Mouse (Mus musculus): ENCODE data around the gene Sypl2. TPM values are rescaled to one million over a fixed set of nuclear protein-coding genes. Genes with fewer than 3 reads are reported as not detected.
"Not testable (repeated sequence)": the region's sequence is repeated elsewhere in the genome, so short reads cannot be mapped to it uniquely, and the experiment has no call there.

Gene Sypl2
- total RNA-seq (2021) (under 1 TPM; 0.20 to 0.97 TPM), polyA plus RNA-seq (2012; rRNA removed) (0.11 and 0.31 TPM in 2 replicates)
- long read RNA-seq, result 0 reads

DNA sequence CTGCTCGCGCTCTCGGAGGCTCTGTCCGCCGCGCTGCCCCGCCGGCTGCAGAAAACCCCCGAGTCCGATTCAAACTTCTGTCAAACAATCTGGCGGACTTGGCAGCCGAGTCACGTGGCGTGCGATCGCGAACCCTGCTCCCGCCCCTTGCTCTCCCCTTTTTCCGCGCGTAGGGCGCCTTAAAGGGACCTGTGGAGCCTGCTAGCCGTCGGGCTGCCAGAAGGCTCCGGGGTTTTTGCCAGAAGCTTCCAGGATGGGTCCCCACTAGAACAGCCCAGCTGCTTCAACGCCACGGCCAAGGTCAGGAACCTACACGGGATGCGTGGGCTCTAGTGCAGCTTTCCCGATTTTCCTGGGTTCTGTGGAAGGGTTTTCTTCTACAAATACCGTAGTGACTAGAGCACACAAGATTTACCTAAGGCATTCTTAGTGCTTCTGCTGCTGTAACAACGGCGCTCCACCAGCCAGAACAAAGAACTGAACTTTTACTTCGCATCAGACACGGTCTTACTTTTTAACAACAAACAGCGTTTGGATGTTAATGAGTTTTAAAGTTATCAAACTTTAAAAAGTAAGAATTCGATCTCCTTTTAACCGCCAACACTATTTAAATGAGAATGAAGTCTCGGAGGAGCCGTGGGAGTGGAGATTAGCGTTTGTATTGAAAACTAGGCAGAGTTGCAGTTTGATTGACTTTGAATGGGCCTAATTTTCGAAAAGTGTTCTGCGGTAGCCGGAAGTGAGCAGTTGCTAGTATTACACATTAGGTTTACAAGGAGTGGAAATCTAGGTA is at the start of gene Sypl2:
Sypl2 (minus strand) TSS at position 91 of the 793 bp plus-strand sequence.
- DNase-seq, result peak; percentile 71

DNA sequence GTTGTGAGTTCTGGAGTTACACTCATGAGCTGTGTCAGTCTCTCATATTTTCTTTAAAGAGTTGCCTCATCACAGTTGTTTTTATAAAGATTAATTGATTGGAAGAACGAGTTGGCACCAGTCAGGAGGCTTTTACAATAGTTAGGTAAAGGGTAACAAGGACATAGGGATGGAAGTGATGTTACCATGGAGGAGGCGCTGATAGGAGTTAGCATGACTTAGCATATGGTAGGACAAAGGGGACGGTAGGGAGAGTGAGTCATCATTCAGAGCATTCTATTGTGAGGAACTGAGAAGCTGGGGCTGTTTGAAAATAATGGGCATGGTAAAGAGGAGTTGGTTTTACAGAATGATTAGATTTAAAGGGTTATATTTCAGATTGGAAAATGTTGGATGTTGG is 32.9 kb upstream of the Sypl2 start:
- no peak for DNase-seq

DNA sequence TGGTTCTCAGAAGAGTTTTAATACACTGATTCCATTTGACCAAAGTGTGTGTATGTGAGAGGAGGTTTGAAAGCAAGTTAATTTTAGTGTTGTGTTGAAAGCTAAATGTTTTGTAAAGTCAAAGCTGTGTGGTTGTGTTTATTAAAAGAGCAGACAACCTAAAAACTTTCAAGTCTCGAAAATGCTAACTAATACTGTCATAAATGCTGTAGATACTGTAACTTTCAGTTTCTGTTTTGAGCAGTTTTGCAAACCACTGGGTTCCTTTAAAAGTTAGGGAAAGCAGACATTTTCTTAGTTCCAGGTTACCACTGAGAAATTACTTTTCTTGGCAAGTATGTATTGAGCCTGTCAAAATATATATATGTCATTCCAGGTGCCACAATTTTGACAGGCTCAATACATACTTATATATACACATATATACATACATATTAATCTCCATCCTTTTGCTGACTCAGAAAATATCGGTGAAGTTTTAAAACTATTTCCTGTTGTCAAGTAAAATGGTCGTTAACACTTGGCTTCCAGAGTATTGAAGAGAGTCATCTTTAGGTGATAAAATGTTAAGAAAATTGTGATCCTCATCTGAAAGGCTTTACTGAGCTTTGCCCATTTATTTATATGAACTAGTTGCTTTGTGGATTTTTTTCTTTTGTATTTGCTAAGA is 31.5 kb upstream of the Sypl2 start:
- DNase-seq, result no peak

DNA sequence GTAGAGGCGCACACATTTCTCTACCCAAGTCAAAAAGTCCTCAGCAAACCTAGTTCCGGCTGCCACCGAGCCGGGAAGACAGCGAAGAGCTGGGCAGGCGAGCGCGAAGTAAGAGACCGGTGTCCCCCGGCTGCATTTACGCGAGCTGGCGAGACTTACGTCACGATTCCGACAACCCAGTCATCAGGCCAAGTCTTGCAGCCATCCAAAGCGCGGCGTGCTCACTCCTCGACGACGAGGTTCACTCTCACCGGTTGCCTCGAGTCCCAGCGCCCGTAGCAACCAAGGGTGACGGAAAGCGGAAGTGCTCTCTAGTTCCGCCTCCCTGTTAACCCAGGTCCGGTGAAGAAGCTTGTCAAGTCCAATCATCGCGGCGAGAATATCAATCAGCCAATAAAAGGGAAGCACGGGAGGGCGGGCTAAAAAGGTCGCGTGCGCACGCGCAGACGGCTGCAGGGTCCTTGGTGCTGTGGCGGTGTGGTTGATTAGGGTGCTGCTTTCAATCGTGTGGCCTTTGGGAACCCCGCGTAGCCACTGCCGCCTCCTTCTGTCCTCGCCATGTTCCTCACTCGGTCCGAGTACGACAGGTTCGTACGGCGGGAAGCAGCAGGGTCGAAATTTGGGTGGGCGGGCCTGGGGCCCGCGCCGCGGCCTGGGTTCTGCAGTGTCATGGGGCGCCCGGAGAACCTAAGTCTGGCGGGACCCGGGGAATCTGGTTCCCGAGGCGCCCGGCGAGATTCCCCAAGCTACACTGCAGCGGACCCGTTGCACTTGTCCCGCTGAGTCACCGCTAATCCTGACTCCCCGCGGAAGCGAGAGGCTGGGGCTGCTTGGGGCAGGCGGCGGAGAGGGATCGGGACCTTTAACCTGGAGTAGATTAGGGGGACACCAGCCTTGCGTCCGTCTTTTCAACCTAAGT is 30.5 kb upstream of the Sypl2 start, which contains the start of gene Psma5:
Psma5 (plus strand) TSS at position 208 of the 919 bp plus-strand sequence.
- DNase-seq, result peak; percentile 98

DNA sequence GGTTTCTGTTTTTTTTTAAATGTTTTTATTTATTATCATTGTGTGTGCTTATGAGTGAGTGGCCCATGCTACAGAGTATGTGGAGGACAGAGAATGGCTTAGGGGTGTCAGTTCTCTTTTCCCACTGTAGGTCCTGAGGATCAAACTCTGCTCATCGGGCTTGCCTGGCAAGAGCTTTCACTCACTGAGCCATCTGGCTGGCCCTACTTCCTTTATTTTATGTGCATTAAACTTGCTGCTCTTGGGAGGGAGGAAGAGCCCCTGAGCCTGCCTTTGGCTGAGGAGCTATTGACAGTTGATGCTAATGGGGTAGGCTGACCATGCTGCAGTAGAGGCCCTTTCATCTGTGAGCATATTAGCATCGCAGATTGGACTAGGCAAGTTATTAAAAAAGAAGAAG is 20.4 kb upstream of the Sypl2 start:
- DNase-seq, result no peak

DNA sequence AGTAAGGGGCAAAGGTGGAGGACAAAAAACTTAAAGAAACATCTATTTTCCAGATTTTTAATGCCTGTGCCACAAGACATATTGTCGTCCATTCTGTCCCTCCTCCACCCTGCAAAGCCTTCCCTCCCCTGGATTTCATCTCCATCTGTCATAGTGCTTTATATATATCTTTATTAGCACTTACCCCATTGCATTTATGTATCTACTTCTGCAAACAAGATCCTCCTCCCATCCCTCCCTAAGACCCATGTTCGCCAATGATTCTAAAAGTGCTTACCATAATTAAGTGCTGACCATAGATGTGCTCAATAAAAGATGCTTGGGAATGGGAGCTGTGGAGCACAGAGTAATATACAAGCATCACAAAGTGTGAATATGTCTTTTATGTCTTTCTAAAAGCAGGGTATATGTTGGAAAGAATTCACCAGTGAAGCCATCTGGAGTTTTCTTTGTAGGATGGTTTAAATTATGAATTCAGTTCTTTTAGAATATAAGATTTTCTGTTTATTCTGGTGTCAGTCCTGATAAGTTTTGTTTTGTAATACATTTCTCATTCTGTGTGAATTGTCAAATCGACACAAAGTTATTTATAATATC is 14.9 kb upstream of the Sypl2 start:
- DNase-seq, result no peak

DNA sequence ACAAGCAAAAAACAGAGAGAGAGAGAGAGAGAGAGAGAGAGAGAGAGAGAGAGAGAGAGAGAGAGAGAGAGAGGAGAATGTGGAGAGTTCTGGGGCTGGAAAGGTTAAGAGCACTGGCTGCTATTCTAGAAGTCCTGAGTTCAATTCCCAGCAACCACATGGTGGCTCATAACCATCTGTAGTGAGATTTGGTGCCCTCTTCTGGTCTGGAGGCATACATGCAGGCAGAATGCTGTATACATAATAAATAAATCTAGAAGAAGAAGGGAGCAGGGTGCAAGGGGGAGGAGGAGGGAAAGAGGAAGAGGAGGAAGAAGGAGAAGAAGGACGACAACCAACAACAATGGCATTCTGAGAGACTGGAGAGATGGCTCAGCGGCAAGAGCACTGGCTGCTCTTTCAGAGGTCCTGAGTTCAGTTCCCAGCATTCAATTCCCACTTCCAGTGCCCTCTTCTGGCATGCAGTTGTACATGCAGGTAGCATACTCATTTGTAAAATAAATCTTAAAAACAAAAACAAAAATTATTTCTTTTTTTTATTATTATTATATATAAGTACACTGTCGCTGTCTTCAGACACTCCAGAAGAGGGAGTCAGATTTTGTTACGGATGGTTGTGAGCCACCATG is 11.1 kb upstream of the Sypl2 start:
- not testable (repeated sequence) for DNase-seq

DNA sequence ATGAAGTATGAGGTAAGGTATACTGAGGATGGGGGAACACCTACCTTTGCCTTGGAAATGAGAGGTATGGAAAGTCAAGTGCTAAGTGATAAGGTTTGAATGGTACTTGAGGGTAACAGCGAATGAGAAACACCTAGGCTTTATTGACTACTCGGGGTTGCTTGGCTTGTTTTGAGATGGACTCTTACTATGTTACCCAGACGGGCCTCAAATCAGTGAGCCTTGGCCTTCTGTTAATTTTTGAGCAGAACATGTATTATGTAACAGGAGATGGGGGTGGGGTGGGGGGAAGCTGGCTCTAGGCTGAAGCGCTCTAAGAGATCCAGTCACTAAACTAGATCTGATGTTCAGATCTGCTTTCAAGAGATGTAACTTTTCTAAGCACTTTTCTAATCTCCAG is 5.2 kb upstream of the Sypl2 start:
- DNase-seq, result no peak

DNA sequence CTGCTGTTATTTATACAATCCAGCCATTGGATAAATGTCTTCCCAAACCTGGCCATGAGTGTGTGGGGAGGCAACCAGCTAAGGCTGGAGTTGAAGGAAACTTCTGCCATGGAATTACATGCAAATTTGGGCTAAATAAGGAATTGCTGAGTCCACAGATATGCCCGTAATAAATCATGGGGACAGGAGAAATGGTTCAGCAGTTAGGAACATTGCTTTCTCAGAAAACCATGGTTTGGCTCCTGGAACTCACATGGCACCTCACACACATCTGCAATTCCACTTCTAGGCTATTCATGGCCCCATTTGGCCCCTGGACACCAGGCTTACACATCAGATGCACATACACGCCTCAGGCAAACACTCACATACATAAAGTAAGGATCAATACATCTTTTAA is 1.1 kb upstream of the Sypl2 start:
- DNase-seq, result no peak

DNA sequence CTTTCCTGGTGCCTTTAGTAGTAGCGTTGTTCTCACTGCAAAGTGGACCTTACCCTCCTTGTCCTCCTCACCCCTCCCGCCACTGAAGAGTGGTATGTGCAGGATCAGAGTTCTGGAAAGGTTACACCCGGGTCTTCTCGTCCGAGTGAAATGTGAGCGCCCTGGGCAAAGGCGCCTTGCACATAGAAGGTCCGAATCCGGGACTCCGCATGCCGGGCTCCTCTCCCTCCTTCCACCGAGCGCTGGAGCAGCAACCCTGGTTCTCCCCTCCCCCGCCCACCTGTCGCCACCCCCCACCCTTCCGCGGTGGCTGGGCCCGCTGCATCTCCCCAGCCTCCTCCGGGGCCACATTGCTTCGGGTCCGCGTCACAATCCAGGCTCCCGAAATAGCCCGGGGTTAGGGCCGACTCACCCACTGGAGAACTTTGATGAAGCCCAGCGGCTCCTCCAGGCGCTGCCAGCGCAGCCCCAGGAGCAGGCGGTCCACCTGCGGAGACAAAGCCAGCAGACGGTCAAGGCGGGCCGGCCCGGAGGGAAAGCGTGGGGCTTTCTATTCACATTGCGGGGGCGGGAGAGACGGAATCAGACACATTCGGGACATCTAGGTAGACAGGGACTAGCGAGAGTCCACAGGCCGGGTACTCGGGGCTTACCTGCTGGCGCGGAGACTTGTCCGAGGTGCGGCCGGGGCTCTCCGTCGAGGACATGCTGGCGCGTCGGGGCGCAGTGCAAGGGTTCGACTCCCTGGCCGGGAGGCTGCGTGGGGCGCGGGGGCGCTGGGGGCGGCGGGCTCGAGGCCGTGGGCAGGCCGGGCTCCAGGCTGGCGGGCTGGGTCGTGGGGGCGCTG is 514 bp downstream of the Sypl2 start:
- DNase-seq, result no peak

DNA sequence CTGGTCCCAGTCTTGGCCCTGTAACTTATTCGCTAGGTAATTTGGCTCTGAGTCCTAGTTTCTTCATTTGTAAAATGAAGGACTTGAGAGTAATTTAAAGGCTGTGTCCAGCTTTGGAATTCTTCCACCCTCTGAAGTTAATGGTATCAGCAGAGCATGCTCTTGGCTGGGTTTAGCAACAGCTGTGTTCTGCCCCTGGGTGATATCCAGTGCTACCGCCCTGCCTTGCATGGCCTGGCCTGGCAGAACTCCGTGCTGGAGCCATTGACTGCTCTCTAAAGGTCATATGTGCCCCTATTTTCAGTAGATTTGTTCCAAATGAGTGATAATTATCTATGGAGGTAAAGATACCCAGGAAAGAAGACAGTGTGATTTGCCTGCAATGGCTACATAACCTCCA is 5.8 kb downstream of the Sypl2 start:
- no peak for DNase-seq

DNA sequence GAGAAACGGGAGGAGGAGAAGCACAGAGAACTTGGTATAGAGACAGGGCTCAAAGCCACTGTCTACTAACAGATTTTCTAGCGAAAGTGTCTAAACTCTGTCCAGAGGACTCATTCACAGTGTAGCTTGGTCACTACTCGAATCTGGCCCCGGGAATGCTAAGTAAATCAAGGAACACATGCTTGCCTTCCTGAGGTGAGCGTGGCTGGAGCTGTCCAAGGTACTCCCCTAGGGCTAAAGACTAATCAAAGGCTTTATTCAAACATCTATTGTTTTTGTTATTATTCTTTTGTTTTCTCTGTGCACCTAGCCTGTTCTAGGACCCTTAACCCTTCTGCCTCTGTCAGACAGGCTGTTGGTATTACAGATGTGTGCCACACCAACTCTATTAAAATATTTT is 11.7 kb downstream of the Sypl2 start:
- peak; percentile 11 for DNase-seq

DNA sequence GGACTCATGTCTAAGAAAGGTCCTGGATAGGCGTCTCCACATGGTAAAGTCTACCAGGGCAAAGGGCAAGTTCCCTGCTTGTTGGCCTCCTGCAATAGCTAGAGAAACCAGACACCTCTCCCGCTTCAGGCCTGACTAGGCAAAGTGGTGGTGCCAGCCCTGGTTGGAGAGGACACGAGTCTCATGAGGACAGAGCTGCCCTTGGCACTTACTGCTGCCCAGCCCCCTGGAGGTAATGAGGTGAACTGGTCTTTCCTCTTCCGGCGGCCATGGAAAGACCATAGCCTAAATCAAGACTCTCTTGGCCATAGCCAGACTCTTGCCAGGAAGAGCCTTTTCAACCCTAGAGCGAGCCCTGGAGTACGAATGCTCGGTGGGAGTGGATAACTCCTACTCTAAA is 14.0 kb downstream of the Sypl2 start:
- DNase-seq, result no peak

DNA sequence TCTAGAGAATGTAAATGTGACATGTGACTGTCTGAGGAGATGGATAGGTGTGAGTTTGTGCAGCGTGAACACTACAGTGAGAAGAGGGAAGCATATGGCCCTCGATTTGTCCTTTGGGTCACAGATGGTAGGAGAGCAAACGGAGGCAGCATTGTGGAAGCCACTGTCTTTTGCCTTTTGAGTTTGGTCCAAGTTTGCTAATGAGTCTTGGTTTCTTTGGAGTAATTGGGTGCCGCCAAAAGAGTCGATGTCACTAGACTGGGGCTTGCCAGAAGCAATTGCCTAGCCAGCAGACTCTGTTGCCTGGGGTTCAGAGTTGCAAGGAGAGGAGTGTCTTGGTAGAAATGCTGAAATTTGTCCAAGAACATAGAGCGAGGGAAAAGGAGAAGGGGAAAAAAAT is 14.6 kb downstream of the Sypl2 start:
- no peak for DNase-seq

DNA sequence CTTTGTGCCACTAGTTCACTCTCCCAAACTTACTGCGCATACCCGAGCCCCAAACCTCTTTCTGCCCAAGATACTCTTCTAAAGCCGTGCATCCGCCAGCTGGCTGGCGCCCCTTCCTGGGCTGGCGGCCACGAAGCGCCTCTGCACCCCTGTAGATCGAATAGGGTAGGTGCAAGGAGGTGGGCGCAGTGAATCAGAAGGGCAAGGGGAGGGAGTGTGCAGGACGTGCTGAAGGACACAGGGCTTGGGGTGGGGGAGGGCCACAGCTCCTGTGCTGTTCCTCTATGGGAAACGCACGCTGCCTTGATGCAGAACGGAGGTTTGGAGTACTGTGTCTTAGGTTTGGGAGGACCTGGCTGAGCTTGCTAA is 15.7 kb downstream of the Sypl2 start, which contains the start of gene Atxn7l2:
Atxn7l2 (minus strand) TSS at position 164 of the 369 bp plus-strand sequence.
- DNase-seq, result no peak

DNA sequence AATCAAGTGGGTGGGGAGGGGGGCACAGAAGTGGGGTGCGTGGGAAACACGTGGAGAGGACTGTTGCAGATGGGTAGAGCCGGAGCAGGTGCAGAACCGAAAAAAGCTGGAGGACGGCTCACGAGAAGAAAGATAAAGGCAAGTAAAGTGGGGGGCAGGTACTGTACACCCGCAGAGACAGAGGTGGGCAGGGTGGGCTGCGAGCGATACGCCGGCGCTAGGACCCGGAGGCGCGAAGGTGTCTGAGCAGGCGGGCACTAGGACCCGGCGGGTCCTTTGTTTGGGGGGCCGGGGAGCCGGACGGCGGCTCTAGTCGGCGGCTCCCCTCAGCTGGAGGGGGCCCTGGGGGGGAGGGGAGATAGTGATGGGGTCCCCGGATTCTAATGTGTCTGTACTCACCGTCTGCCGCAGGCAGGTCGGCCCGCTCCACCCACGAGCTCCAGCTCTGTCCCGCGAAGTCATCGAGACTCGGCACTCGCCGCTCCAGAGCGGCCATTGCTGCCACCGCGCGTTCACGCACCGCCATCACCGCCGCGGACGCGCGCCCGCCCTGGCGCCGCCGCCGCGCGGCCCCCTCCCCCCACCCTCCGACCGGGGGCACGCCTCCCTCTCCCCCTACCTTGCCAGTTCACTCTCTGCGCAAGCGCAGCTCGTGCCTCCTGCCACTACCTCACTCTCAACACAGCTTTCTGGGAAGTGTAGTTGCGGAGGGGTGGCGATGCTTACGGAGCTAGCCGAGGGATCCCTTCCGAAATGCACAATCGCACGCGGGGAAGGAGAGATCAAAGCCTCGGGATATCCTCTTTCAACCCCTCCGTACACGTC is 16.3 kb downstream of the Sypl2 start:
- DNase-seq, result peak; percentile 95

DNA sequence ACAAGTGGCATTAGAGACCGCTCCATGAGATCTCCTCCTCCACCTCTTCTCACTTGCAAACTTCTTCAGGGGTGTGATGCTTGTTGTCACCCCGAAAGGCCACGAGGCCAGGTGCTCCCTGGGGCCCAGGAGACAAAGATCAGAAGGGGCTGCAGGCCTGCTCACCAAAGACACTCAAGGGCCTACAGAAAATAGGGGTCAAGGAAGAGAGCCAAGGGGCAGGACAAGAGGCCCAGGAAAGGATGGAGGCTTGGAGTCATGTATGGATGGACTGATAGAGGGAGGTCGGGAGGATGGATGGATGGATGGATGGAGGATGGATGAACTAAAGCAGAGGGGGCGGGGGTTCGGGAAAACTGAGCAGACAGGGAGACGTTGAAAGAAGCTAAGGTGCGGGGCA is 16.9 kb downstream of the Sypl2 start:
- no peak for DNase-seq

DNA sequence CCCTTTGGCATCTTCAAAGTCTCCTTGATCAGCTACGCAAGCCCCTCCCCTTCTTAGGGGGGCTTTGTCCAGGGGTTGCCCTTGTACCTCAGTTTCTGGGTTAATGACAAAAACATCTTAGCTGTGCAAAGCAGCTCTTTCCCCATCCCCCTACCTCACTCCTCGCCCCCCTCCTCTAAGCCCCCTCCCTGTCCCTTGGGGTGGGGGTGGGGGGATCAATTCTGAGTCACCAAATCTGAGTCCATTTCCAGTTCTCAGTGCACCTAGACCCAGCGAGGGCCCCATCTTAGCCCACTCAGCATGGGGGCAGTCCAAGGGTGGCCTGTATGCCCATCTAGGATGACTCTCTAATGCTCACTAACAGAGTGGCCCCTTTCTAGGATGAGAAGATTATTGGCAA is 17.4 kb downstream of the Sypl2 start:
- DNase-seq, result no peak

DNA sequence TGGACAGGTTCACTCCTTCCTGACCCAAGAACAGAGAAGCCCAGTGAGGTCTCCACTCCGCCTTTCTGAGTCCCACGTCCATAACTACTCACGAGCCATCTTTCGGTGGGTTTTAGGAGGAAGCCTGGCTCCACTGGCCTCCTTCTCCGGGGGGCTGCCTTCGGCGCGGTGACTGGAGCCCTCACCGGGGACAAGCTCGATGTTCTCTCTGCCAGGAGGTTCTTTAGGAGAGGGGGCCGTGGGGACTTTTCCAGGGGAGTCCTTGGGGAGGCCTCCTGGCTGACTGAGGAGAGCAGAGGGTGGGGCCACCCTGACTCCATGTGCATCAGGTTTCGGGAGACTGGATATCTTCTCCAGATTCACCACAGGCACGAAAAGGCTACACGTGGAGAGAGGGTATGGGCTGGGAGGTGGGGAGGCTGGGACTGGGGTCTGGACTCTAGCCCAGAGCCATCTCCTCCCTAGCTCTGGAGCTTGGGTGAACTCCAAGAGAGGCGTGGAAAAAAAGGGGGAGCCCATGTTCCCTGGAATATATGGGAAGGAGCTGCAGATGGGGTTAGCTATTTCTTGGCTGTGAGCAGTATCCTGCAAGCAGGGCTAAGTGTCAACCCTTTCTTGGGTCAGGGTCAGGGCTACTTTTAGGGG is 19.6 kb downstream of the Sypl2 start:
- no peak for DNase-seq
